Mouse (Mus musculus): ENCODE data around the gene Mccc2. TPM values are rescaled to one million over a fixed set of nuclear protein-coding genes. Genes with fewer than 3 reads are reported as not detected.

Mccc2 gene
- polyA plus RNA-seq, 1 experiment from 2014 or later: 38.3 TPM

DNA sequence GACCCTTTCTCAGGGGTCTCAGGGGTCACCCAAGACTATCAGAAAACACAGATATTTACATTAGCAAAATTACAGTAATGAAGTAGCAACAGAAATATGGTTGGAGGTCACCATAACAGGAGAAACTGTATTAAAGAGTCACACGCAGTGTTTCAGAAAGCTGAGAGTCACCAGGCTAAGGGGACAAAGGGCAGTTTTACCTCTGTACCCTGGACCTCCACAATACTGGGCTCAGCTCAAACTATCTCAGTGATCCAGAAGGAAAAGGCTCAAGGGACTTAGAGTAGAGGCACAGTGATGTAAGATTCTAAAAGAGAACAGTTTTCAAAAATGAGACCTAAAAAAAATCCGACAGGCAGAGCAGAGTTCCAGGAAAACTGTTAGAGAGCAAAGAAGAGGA lies 36.0 kb downstream of the Mccc2 start:
- Histone ChIP-seq H3K27ac (replicated peaks) (no peak overlapping the region), H3K36me3 (peaks cover 9% of the 10 kb centered on the region), H3K9me3 (replicated peaks) (no peaks in the 10 kb centered on the region), H3K9ac (replicated peaks) (no peak overlapping the region), H3K4me3 (replicated peaks) (no peak overlapping the region), H3K27me3 (replicated peaks) (no peaks in the 10 kb centered on the region), H3K4me1 (no peaks in the 10 kb centered on the region), H3K4me2 (no peak overlapping the region)
- WGBS: 74% methylated on average over 2 of the region's 2 CpGs
- no peak for ATAC-seq (ENCODE audit: low FRiP score)

DNA sequence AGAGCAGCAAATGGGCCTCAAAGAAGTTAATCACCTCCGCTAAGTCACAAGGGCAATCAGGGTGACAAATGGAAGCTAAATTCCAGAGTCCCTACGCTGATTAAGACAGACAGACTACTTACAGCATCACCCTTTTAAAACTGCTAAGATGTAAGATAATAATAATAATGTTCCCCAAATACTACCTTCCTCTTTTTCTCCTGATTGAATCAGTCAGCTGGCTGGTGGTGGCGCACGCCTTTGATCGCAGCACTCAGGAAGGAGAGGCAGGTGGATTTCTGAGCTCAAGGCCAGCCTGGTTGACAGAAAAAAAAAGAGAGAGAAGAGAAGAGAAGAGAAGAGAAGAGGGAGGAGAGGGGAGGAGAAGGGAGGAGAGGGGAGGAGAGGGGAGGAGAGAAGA lies 45.4 kb downstream of the Mccc2 start:
- Histone ChIP-seq H3K4me1 (no peaks in the 10 kb centered on the region), H3K9ac (replicated peaks) (no peak overlapping the region), H3K4me3 (replicated peaks) (no peak overlapping the region), H3K9me3 (replicated peaks) (no peaks in the 10 kb centered on the region), H3K27me3 (replicated peaks) (no peaks in the 10 kb centered on the region), H3K4me2 (no peak overlapping the region), H3K27ac (replicated peaks) (no peak overlapping the region), H3K36me3 (peaks cover 9% of the 10 kb centered on the region)
- ATAC-seq (ENCODE audit: low FRiP score): no peak
- 76% methylated on average over 5 of the region's 5 CpGs for WGBS

DNA sequence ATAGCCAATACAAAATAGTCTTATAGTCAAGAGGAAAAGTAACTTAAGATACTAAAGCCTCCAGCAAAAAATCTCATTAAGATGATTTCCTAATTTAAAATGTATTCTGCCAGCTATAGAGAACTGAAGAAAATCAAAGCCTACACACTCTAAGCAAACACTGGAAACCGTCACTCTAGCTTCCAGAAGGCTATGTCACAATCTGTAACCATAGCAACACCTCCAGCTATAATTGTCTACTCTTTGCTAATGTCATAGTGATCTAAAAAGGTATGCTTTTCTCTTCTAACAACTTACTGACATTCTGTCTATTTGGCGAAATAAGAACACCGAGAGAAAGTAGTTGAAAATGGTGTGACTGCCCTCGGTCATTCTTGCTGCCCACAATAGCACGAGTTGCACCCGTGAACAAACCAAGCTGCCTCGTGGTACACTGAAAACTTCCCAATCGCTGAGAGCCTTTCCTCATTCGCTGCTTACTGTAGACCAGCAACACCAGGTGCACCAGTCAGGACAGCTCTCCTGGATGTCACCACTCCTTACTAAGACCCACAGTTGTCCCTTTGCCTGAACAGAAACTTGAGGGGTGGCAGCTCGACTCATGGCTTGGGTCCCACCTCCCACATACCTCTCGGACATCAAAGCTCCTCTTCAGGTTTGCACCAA lies 48.3 kb downstream of the Mccc2 start:
- Histone ChIP-seq H3K27me3 (replicated peaks) (no peaks in the 10 kb centered on the region), H3K4me1 (peaks cover 10% of the 10 kb centered on the region; the same call in 1 of the 2 replicates), H3K9ac (replicated peaks) (no peak overlapping the region), H3K9me3 (replicated peaks) (no peaks in the 10 kb centered on the region), H3K4me3 (replicated peaks) (no peak overlapping the region), H3K4me2 (no peak overlapping the region), H3K36me3 (peaks cover 7% of the 10 kb centered on the region), H3K27ac (replicated peaks) (no peak overlapping the region)
- no peak for ATAC-seq (ENCODE audit: low FRiP score)
- WGBS: 82% methylated on average over 11 of the region's 11 CpGs

DNA sequence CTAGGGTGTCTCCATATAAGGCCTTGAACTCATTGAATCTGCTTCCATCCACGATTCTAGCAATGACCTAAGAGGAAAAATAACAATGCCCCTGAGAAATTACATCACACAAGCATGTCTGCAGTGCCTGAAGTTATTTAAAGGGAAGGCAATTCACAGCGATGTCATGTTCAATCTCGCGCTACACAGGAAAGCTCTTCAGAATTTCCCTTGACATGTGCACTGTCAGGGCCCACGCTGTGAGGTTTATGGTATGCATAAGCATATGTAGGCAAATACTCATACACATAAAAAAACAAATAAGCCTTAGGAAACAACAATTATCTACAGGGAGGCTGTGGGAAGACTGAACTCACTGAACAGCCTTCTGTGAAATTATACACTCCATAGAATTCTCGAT lies 51.6 kb downstream of the Mccc2 start:
- Histone ChIP-seq H3K9me3 (replicated peaks) (no peaks in the 10 kb centered on the region), H3K9ac (replicated peaks) (no peak overlapping the region), H3K27me3 (replicated peaks) (no peaks in the 10 kb centered on the region), H3K4me2 (no peak overlapping the region), H3K4me3 (replicated peaks) (no peak overlapping the region), H3K36me3 (peaks cover 5% of the 10 kb centered on the region), H3K27ac (replicated peaks) (peak overlapping the region; percentile 54), H3K4me1 (peaks cover 10% of the 10 kb centered on the region; the same call in 1 of the 2 replicates)
- WGBS: 45% methylated on average over 6 of the region's 6 CpGs
- peak; percentile 77 for ATAC-seq (ENCODE audit: low FRiP score)

DNA sequence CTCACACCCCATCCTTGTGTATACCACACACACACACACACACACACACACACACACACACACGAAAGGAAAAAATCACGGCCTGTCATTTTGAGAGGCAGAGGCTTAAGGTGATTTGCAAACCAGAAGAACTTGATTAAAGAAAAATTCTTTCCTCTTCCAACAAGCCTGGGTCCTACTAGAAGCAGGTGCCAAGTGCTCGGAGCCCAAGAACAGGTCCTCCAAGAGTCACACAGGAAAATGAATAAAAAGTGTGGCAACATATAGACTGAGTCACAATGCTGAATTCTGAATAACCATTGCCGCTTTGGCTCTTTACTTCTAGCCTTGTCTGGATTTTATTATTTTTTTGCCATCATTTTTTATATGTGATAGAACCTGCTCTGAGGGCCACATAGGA lies 53.8 kb downstream of the Mccc2 start:
- H3K4me3 ChIP-seq (replicated peaks): no peak overlapping the region
- no peaks in the 10 kb centered on the region for H3K9me3 ChIP-seq (replicated peaks)
- 93% methylated on average over 4 of the region's 4 CpGs for WGBS
- H3K9ac ChIP-seq (replicated peaks): no peak overlapping the region
- no peak overlapping the region for H3K27ac ChIP-seq (replicated peaks)
- H3K4me2 ChIP-seq: no peak overlapping the region
- peaks cover 15% of the 10 kb centered on the region for H3K36me3 ChIP-seq
- ATAC-seq (ENCODE audit: low FRiP score): no peak
- H3K27me3 ChIP-seq (replicated peaks): no peaks in the 10 kb centered on the region
- H3K4me1 ChIP-seq: peaks cover 10% of the 10 kb centered on the region; the same call in 1 of the 2 replicates

DNA sequence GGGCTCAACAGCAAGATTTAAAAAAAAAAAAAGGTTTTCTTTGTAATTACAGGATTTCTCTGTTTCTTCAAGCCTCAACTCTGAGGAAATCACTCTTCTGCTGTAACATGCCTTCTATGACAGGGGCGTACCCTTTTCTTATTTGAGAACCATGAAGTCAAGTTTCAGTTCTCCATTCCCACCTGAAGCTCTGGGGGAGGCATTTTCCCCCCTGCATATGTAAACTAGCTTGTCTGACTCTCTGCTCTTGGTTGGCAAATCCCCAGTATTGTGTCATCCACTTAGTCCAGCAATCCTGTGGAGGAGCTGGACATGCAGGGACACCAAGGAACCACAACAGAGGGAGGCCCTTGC lies 59.9 kb downstream of the Mccc2 start:
- WGBS: 97% methylated on average over 1 of the region's 1 CpGs
- H3K4me2 ChIP-seq: no peak overlapping the region

DNA sequence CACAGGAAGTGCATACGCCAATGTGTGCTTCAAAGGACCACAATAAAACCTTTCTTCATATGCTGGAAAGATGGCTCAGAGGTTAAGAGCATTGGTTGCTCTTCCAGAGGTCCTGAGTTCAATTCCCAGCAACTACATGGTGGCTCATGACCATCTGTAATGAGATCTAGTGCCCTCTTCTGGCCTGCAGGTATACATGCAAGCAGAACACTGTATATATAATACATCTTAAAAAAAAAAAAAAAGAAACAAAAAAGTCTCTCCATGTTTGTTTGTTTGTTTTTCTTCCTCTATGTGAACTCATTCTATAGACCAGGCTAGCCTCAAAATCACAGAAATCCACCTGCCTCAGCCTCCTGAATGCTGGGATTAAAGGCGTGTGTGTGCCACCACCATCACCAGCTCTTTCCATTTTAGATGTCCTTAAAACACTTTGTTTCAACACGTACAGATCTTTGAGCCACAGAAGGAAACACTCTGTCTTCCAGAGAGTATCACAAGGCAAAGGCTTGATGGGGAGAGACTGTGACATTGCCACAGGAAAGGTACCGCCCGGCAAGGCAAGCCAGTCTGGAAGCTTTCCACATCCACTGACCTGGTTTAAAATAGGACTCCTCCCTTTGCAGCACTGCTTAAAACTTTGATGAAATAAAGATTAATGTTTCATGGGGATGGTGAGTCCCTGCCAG lies 60.4 kb downstream of the Mccc2 start:
- Histone ChIP-seq H3K36me3 (peaks cover 21% of the 10 kb centered on the region), H3K4me1 (no peaks in the 10 kb centered on the region), H3K4me2 (no peak overlapping the region), H3K27me3 (replicated peaks) (no peaks in the 10 kb centered on the region), H3K9ac (replicated peaks) (no peak overlapping the region), H3K4me3 (replicated peaks) (no peak overlapping the region), H3K9me3 (replicated peaks) (no peaks in the 10 kb centered on the region), H3K27ac (replicated peaks) (no peak overlapping the region)
- no peak for ATAC-seq (ENCODE audit: low FRiP score)
- WGBS: 91% methylated on average over 5 of the region's 5 CpGs

More for the DNA sequence above, 59.9 kb downstream of the Mccc2 start:
- Histone ChIP-seq H3K4me1 (no peaks in the 10 kb centered on the region), H3K27ac (replicated peaks) (no peak overlapping the region), H3K4me3 (replicated peaks) (no peak overlapping the region), H3K27me3 (replicated peaks) (no peaks in the 10 kb centered on the region), H3K9me3 (replicated peaks) (no peaks in the 10 kb centered on the region), H3K9ac (replicated peaks) (no peak overlapping the region), H3K36me3 (peaks cover 19% of the 10 kb centered on the region)
- no peak for ATAC-seq (ENCODE audit: low FRiP score)

DNA sequence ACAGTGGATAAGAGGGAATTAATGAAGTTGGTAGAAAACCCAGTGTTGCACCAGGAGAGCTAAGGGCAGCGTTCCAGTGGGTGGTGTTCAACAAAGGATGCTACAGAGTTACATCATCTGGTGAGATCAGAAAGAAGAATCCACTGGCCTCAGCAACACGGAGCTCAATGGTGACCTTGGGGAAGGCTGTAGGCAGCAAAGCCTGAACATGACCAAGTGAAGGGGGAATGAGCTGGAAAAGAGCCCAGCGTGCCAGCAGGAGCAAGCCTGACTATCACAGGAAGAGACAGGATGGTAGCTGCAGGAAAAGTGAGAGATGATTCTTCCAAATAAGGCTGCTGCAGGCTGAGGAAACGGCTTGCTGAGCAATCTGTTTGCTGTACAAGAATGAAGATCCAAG lies 68.0 kb downstream of the Mccc2 start:
- H3K27ac ChIP-seq (replicated peaks): no peak overlapping the region
- 90% methylated on average over 4 of the region's 4 CpGs for WGBS
- no peak for ATAC-seq (ENCODE audit: low FRiP score)
- no peaks in the 10 kb centered on the region for H3K9me3 ChIP-seq (replicated peaks)
- no peaks in the 10 kb centered on the region for H3K27me3 ChIP-seq (replicated peaks)
- peaks cover 6% of the 10 kb centered on the region for H3K36me3 ChIP-seq
- H3K4me2 ChIP-seq: no peak overlapping the region
- no peak overlapping the region for H3K9ac ChIP-seq (replicated peaks)
- H3K4me1 ChIP-seq: no peaks in the 10 kb centered on the region
- no peak overlapping the region for H3K4me3 ChIP-seq (replicated peaks)

DNA sequence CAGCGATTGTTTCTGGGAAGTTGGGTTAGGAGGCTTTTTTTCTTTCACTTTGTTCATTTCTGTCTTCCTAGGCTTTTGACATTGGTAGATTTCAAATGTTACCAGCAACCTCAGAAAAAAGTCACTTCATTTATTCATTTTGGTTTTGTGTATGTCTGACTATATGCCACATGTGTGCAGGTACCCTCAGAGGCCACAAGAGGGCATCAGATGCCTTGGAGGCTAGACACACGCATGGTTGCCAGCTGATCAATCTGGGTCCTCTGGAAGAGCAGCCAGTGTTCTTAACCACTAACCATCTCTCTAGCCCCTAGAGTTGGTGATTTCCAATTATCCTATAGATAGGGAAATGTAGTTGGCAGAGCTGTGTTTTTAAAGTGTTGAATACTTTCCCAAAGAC lies 71.9 kb downstream of the Mccc2 start:
- Histone ChIP-seq H3K9ac (replicated peaks) (no peak overlapping the region), H3K9me3 (replicated peaks) (no peaks in the 10 kb centered on the region), H3K4me1 (peaks cover 7% of the 10 kb centered on the region), H3K4me2 (no peak overlapping the region), H3K36me3 (no peaks in the 10 kb centered on the region), H3K27ac (replicated peaks) (no peak overlapping the region), H3K27me3 (replicated peaks) (no peaks in the 10 kb centered on the region), H3K4me3 (replicated peaks) (no peak overlapping the region)
- WGBS: 97% methylated on average over 2 of the region's 2 CpGs
- no peak for ATAC-seq (ENCODE audit: low FRiP score)

DNA sequence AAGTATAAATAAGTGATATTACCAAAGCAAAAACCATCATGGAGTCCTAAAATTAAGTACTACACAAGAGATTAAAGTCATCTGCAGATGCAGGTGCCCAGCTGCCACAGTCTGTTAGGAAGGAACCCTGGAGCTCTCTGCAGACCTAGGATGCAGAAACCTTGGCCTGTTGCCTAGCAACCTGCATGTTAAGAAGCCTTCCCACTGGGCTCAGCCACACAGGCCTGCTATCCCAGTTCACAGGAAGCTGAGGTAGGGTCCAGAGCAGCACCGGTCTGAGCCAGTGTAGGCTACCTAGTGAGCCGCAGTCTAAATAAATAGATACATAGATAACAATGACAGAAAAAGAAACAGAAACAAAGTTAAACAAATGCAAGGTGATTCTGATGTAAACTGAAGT lies 74.8 kb downstream of the Mccc2 start:
- Histone ChIP-seq H3K36me3 (no peaks in the 10 kb centered on the region), H3K9ac (replicated peaks) (no peak overlapping the region), H3K4me2 (no peak overlapping the region), H3K27me3 (replicated peaks) (no peaks in the 10 kb centered on the region), H3K4me3 (replicated peaks) (no peak overlapping the region), H3K4me1 (peaks cover 10% of the 10 kb centered on the region), H3K27ac (replicated peaks) (no peak overlapping the region), H3K9me3 (replicated peaks) (no peaks in the 10 kb centered on the region)
- 27% methylated on average over 2 of the region's 2 CpGs for WGBS
- peak; percentile 77 for ATAC-seq (ENCODE audit: low FRiP score)

DNA sequence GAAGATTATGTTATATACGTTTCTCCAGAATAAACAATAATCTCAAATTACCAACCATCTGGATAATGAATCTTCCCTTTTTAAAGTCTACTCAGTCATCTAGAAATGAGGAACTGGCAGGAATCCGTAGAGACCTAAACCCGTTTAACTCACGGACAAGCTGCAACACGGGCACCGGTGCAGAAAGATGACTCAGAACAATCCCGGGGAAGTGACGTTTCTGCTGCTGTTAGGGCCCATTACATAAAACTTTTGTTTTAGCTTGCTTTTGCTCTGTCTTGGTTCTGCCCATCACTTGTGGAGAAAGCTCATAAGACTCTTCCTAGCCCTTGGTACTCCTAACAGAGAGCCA lies 76.1 kb downstream of the Mccc2 start:
- no peak overlapping the region for H3K9ac ChIP-seq (replicated peaks)
- no peak for ATAC-seq (ENCODE audit: low FRiP score)
- H3K4me2 ChIP-seq: no peak overlapping the region
- no peaks in the 10 kb centered on the region for H3K36me3 ChIP-seq
- H3K27ac ChIP-seq (replicated peaks): no peak overlapping the region
- H3K9me3 ChIP-seq (replicated peaks): no peaks in the 10 kb centered on the region
- 56% methylated on average over 8 of the region's 8 CpGs for WGBS
- no peaks in the 10 kb centered on the region for H3K27me3 ChIP-seq (replicated peaks)
- peaks cover 10% of the 10 kb centered on the region for H3K4me1 ChIP-seq
- H3K4me3 ChIP-seq (replicated peaks): no peak overlapping the region

DNA sequence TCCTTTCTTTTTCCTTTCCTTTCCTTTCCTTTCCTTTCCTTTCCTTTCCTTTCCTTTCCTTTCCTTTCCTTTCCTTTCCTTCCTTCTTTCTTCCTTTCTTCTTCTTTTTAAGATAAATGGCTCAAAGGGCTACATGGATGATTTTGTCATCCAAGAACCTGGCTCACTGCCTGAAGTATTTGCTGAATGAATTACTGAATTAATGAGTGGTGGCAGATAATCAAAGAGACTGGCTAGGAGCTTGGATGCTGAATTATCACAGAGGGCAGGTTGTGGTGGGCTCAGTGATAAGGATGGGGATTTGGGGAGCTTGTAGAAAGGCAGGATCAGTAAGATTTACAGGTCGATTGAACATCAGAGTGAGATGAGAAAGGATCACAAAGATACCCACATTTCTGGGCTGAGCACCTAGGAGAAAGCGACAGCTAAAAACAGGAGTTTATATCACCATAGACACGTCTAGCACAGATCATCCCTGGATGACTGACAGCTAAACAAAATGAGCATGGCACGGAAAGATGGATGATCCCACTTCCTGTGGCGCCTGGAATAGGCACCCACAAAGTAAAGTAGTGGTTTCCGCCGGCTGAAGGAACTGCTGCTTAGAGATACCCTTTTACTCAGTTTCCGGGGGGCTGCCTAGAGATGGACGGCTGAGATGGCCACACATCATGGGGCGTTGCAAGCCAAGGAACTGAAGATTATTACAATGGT lies 76.7 kb downstream of the Mccc2 start:
- Histone ChIP-seq H3K9me3 (replicated peaks) (no peaks in the 10 kb centered on the region), H3K27me3 (replicated peaks) (no peaks in the 10 kb centered on the region), H3K9ac (replicated peaks) (no peak overlapping the region), H3K4me3 (replicated peaks) (no peak overlapping the region), H3K4me2 (no peak overlapping the region), H3K36me3 (no peaks in the 10 kb centered on the region), H3K27ac (replicated peaks) (no peak overlapping the region), H3K4me1 (peaks cover 10% of the 10 kb centered on the region)
- ATAC-seq (ENCODE audit: low FRiP score): no peak
- WGBS: 79% methylated on average over 10 of the region's 10 CpGs
